Mouse (Mus musculus) urinary bladder, adult 18-20 months (tissue): ENCODE data around the gene Rmi2.

ENCODE experiments used
- DNase-seq, 2 experiments: peaks; one replicate each; pipeline ENCODE4 v3.0.0; 2022; ENCODE audit warnings: low spot score in 2 of 2, mixed read lengths in 2 of 2

Rmi2 gene

DNA sequence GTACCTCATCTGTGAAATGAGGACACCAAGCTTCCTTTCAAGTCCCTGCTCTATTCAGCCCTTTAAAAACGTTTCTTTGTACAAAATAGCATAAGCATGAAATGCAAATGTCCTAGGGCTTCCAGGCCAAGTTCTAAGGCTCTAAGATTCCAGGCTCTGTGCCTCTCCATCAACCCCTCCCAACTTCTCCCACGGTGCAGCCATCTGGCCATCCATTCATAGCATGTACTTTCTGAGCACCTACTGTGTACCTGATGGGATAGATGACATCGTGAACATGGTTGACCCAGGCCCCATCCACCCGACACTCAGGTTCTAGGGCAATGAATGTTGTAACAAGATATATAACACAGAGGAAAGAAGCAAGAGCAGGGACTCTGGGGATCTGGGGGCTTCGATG, 88.7 kb downstream of the Rmi2 start:
- no peak for DNase-seq

GRCm38 (mm10) chr16:10925591-10926180, 90.8 kb downstream of the Rmi2 start:
- no peak for DNase-seq

DNA sequence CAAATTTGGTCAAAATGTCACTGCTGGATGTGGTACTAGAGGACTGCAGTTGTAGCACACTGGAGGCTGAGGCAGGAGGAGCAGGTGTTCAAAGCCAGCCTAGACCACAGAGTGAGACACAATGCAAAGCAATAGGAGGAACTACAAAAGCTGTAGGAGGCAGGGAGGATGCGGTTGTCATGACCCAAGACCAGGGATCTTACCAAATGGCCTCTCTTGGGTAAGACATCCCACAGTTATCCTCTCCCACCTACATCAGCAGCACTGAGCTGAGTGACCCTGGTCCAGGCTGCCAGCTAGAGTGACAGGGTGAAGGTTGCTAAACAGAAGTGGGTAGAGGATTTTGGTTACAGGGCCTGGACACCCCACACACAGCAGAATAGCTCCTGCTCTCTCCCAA, 92.2 kb downstream of the Rmi2 start:
- no peak for DNase-seq

DNA sequence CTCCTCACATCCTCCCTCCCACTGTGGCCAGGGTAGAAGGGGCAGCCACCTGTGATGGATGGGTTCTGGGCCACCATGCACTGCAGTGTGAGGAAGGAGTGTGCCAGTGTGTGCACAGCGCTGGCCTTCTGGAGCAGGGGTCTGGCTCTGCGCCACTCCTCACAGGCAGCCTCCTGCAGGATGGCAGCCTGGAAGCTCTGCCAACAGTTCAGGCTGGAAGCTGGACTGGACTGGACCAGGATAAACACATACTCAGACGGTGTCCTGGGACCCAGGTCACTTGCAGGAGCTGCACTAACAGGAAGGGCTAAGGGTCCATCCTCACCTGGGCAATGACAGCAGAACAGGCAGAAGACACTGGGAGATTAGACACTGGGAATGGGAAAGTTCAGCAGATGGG, 98.5 kb downstream of the Rmi2 start:
- DNase-seq: no peak

- no peak for DNase-seq
These were observed 99.2 kb downstream of the Rmi2 start for GRCm38 (mm10) chr16:10934047-10934446.

- no peak for DNase-seq
These were observed 102.0 kb downstream of the Rmi2 start for GRCm38 (mm10) chr16:10936700-10937319.

GRCm38 (mm10) chr16:10937497-10937896, 102.6 kb downstream of the Rmi2 start:
- DNase-seq: no peak

- no peak for DNase-seq
These were observed 105.1 kb downstream of the Rmi2 start for GRCm38 (mm10) chr16:10939932-10940331.

GRCm38 (mm10) chr16:10940661-10941060, 105.8 kb downstream of the Rmi2 start:
- DNase-seq: no peak
